Mouse (Mus musculus): ENCODE results near the gene Ociad2.

DNA sequence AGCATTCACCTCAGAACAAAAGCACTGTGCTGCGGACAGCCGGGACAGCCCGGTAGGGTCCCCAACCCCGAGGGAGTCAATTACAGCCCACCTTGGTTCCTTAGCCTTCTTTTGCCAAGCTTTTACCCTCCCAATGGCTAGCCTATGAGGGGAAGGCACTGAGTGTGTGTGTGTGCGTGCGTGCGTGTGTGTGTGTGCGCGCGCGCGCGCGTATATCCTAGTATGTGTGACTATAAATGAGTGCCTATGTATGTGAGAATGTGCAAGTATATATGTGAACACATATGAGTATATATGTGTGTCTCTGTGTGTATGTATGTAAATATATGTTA lies 2.0 kb downstream of the Ociad2 start:
- TF ChIP-seq CTCF (IDR thresholded peaks at IDR 0.05; ENCODE audit: control insufficient read depth, insufficient read depth, insufficient read length): no peak
- TF ChIP-seq MAX (IDR thresholded peaks at IDR 0.05): no peak
- TF ChIP-seq USF1 (IDR thresholded peaks at IDR 0.05; ENCODE audit: low read depth): no peak
- no peak for TF ChIP-seq FOSL1 (IDR thresholded peaks at IDR 0.05; ENCODE audit: insufficient read depth, low read length, poor library complexity, severe bottlenecking)
- no peak for TF ChIP-seq MYOD1 (IDR thresholded peaks at IDR 0.05; ENCODE audit: control insufficient read depth, insufficient read length, low read depth)
- TF ChIP-seq CEBPB (IDR thresholded peaks at IDR 0.05; ENCODE audit: low read depth): no peak
- no peak for TF ChIP-seq MYOG (IDR thresholded peaks at IDR 0.05; ENCODE audit: control insufficient read depth, extremely low read depth, insufficient read length)
